Mouse (Mus musculus) heart, embryonic 10.5 days (tissue): Measurements from ENCODE around the gene Kcne3. TPM values are rescaled to one million over a fixed set of nuclear protein-coding genes. Genes with fewer than 3 reads are reported as not detected.

Source experiments
- DNase-seq: peaks from one replicate; pipeline ENCODE4 v3.0.0-alpha.2; 2017; ENCODE audit warnings: low spot score
- H3K27ac ChIP-seq: fragments of 300-500 bp; sonication (generic); 2 replicates; pipeline ENCODE4 v1.5.1; 2016; ENCODE audit warnings: mild to moderate bottlenecking
- H3K27me3 ChIP-seq: fragments of 300-500 bp; sonication (generic); 2 replicates; pipeline ENCODE4 v1.6.1; 2016; ENCODE audit warnings: mild to moderate bottlenecking; ENCODE audit not compliant: poor library complexity, insufficient read depth, severe bottlenecking
- H3K36me3 ChIP-seq: fragments of 300-500 bp; sonication (generic); 2 replicates; pipeline ENCODE4 v1.6.1; 2016; ENCODE audit warnings: mild to moderate bottlenecking, moderate library complexity
- H3K4me1 ChIP-seq: fragments of 300-500 bp; sonication (generic); 2 replicates; pipeline ENCODE4 v1.6.1; 2016; ENCODE audit warnings: mild to moderate bottlenecking
- H3K4me3 ChIP-seq: fragments of 300-500 bp; sonication (generic); 2 replicates; pipeline ENCODE4 v1.5.1; 2016; ENCODE audit warnings: mild to moderate bottlenecking, moderate library complexity
- H3K9me3 ChIP-seq: fragments of 300-500 bp; sonication (generic); 2 replicates; pipeline ENCODE4 v1.6.1; 2016; ENCODE audit warnings: mild to moderate bottlenecking, moderate library complexity
- WGBS: fragments of 180-500 bp; shearing (Covaris S2); methylation state at CpG from one replicate; pipeline ENCODE4 v1.1.7; 2016; 5-methylcytosine and 5-hydroxymethylcytosine counted together
- polyA plus RNA-seq: library from polyadenylated mRNA; unstranded; fragments of >200 nt; fragmentation: Nextera tagmentation; extraction: Ambion mirVana; gene quantifications from 2 replicates; pipeline ENCODE4 v1.2.1, GENCODE M21; 2016

Kcne3 gene
- polyA plus RNA-seq, 1 experiment from 2014 or later, result 5.9 TPM

- H3K27me3 ChIP-seq, result no peaks in the 10 kb centered on the region
- H3K9me3 ChIP-seq, result no peaks in the 10 kb centered on the region
- peak overlapping the region; percentile 97 for H3K27ac ChIP-seq
- no peaks in the 10 kb centered on the region for H3K36me3 ChIP-seq
- H3K4me3 ChIP-seq, result peak overlapping the region; percentile 86
- DNase-seq, result peak; percentile 66
- 72% methylated on average over 7 of the region's 7 CpGs for WGBS
- peaks cover 12% of the 10 kb centered on the region; the same call in 1 of the 2 replicates for H3K4me1 ChIP-seq
Measured at GRCm38 (mm10) chr7:100160006-100160405, 16.3 kb upstream of the Kcne3 start.

GRCm38 (mm10) chr7:100163506-100163905 lies 12.8 kb upstream of the Kcne3 start:
- no peak for DNase-seq
- H3K9me3 ChIP-seq, result no peaks in the 10 kb centered on the region
- no peaks in the 10 kb centered on the region for H3K36me3 ChIP-seq
- peaks cover 12% of the 10 kb centered on the region; the same call in 1 of the 2 replicates for H3K4me1 ChIP-seq
- H3K4me3 ChIP-seq, result no peak overlapping the region
- H3K27ac ChIP-seq, result no peak overlapping the region
- no peaks in the 10 kb centered on the region for H3K27me3 ChIP-seq
- WGBS, result 84% methylated on average over 4 of the region's 4 CpGs

GRCm38 (mm10) chr7:100168654-100169053 lies 7.6 kb upstream of the Kcne3 start:
- no peak overlapping the region for H3K4me3 ChIP-seq
- H3K36me3 ChIP-seq, result no peaks in the 10 kb centered on the region
- H3K27ac ChIP-seq, result no peak overlapping the region; the same call in 1 of the 2 replicates
- 59% methylated on average over 11 of the region's 11 CpGs for WGBS
- H3K9me3 ChIP-seq, result no peaks in the 10 kb centered on the region
- no peaks in the 10 kb centered on the region for H3K4me1 ChIP-seq
- DNase-seq, result no peak
- H3K27me3 ChIP-seq, result no peaks in the 10 kb centered on the region

DNA sequence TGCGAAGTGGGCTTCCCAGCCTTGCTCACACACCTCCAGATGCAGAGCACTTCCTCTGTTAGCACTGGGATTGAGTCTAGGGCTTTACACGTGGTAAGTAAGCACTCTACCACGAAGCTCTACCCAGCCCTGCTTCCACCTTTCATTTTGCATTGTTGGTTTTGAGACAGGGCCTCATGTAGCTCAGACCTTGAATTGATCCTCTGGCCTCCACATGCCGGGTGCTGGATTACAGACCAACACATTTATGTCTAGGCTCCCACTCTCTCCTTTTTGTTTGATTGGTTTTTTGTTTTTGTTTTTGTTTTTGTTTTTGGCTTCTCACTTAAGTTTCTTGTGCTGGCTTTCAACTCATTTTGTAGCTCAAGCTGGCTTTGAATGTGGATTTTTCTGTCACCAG lies 5.5 kb upstream of the Kcne3 start:
- Histone ChIP-seq H3K36me3 (no peaks in the 10 kb centered on the region), H3K27ac (no peak overlapping the region), H3K27me3 (peaks cover 4% of the 10 kb centered on the region; the same call in 1 of the 2 replicates), H3K9me3 (no peaks in the 10 kb centered on the region), H3K4me3 (no peak overlapping the region), H3K4me1 (no peaks in the 10 kb centered on the region)
- 69% methylated on average over 4 of the region's 4 CpGs for WGBS
- DNase-seq, result no peak

DNA sequence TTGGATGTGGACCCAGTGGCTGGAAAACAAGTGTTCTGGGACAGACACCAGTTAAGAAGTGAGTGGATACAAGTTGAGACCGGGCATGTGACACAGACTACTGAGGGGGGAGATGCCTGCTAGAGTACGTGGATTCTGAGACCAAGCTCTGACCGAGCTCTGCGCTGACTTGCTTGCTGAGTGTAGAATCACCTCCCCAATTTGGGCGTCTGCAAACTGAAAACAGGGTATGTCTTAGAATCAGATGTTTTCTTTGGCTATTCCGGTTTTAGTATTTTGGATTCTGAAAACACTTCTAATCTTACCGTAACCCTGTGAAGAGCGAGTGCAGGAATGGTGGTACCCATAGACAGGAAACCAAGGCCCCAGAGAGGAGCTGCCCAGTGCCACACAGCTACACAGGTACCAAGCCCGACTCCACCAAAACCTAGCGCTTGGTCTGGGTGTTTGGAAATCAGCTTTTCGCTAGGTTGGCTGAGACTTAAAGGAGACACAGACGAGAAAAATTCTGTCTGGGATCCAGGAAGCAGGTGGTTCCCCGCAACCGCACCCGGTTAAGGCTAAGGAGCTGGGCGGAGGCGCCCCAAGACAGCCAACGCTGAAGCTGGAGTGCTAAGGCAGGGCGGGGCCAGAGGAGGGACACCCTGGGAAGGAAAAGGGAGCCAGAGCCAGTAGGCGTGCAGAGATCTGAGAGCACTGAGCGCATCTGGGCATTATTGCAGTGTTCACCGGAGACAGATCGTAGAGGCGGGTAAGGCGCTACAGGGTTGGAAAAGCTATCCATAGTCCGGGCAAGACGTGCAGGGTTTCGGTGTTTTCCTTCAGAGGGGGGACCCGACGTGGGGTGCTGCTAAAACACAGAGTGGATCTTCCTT lies 2.0 kb downstream of the Kcne3 start:
- WGBS, result 7% methylated on average over 30 of the region's 30 CpGs
- no peaks in the 10 kb centered on the region for H3K9me3 ChIP-seq
- H3K27ac ChIP-seq, result no peak overlapping the region
- H3K4me1 ChIP-seq, result peaks cover 20% of the 10 kb centered on the region
- peak overlapping the region; percentile 63 for H3K4me3 ChIP-seq
- DNase-seq, result peak; percentile 77
- H3K36me3 ChIP-seq, result no peaks in the 10 kb centered on the region
- H3K27me3 ChIP-seq, result peaks cover 61% of the 10 kb centered on the region

GRCm38 (mm10) chr7:100178891-100179233 lies 2.6 kb downstream of the Kcne3 start:
- Histone ChIP-seq H3K27ac (no peak overlapping the region), H3K27me3 (peaks cover 61% of the 10 kb centered on the region), H3K4me1 (peaks cover 20% of the 10 kb centered on the region), H3K36me3 (no peaks in the 10 kb centered on the region), H3K9me3 (no peaks in the 10 kb centered on the region), H3K4me3 (peak overlapping the region; percentile 63)
- DNase-seq, result peak; percentile 78
- WGBS, result 1% methylated on average over 15 of the region's 15 CpGs

DNA sequence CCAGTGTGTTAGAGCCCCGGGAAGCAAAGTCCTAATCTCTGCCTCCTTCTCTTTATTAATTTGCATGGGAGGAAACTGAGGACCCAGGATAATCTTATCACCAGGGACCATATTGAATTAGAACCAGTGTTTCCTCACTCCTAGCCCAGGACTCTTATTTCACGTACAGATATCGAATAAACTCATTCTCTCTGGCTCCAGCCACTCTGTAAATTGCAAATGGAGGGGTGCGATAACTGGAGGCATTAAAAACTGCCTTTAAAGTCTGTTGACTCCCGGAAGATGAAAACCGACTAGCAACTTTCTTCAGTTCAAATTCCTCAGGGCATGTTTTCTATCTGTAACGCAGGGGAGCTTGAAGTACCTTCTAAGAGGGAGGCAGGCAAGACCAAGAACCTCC lies 3.1 kb downstream of the Kcne3 start:
- H3K9me3 ChIP-seq, result no peaks in the 10 kb centered on the region
- peaks cover 20% of the 10 kb centered on the region for H3K4me1 ChIP-seq
- peaks cover 61% of the 10 kb centered on the region for H3K27me3 ChIP-seq
- H3K4me3 ChIP-seq, result peak overlapping the region; percentile 63
- no peak for DNase-seq
- no peak overlapping the region for H3K27ac ChIP-seq
- WGBS, result 48% methylated on average over 7 of the region's 7 CpGs
- H3K36me3 ChIP-seq, result no peaks in the 10 kb centered on the region

DNA sequence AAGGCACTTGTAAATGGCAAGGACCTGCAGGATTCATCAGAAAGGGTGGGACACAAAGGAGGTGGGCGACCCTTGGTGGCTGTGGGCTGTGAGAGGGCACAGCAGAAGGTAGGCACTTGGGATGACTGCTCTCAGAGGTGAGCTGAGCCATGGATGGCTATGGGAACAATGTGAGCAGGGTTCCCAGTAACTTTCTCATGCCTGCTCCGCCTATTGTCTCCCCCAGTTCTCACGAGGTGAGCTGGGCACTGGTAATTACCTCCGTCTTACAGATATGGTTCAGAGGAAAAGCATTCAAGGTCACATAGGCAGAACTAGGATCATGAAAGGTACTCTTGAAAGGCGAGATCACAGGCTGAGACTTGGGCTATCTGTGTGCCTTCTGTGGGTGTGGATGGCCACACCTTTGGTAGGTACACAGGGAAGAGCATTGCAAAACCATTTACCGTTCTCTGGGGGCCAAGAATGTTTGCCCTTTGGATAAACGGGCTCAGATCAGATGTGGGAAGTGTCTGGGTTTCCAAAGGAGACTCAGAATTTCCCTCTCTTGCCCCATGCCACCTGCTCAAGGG lies 3.6 kb downstream of the Kcne3 start:
- Histone ChIP-seq H3K4me3 (no peak overlapping the region), H3K36me3 (no peaks in the 10 kb centered on the region), H3K27me3 (peaks cover 61% of the 10 kb centered on the region), H3K27ac (no peak overlapping the region), H3K4me1 (peaks cover 20% of the 10 kb centered on the region), H3K9me3 (no peaks in the 10 kb centered on the region)
- DNase-seq, result peak; percentile 68
- WGBS, result 65% methylated on average over 7 of the region's 7 CpGs

DNA sequence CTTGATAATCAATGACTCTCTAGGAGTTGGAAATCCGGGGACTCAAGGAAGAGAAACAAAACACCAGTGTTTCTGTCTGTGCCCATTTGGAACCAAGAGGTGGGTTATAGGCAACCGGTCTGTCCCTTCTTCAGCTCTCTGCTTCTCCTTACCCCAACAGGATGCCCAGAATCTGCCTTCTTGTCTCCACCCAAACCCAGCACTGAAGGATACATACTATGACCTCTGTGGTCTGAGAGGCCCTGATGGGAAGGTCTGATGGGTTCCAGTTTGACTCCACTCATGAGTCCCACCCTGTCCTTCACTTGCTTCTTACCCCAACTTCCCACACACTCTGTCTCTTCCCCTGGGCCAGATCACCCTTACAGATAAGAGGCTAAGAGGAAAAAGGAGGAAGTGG lies 4.9 kb downstream of the Kcne3 start:
- WGBS, result 73% methylated on average over 2 of the region's 2 CpGs
- Histone ChIP-seq H3K27ac (no peak overlapping the region), H3K4me3 (no peak overlapping the region), H3K36me3 (no peaks in the 10 kb centered on the region), H3K9me3 (no peaks in the 10 kb centered on the region), H3K27me3 (peaks cover 53% of the 10 kb centered on the region), H3K4me1 (peaks cover 20% of the 10 kb centered on the region)
- DNase-seq, result no peak

- Histone ChIP-seq H3K4me3 (no peak overlapping the region), H3K36me3 (no peaks in the 10 kb centered on the region), H3K27ac (no peak overlapping the region), H3K9me3 (no peaks in the 10 kb centered on the region), H3K27me3 (peaks cover 49% of the 10 kb centered on the region), H3K4me1 (peaks cover 20% of the 10 kb centered on the region)
- WGBS, result 75% methylated on average over 3 of the region's 3 CpGs
- no peak for DNase-seq
Measured at GRCm38 (mm10) chr7:100181614-100182013, 5.3 kb downstream of the Kcne3 start.

GRCm38 (mm10) chr7:100182388-100182787 lies 6.1 kb downstream of the Kcne3 start:
- H3K27me3 ChIP-seq, result peaks cover 41% of the 10 kb centered on the region
- H3K9me3 ChIP-seq, result no peaks in the 10 kb centered on the region
- no peak overlapping the region for H3K4me3 ChIP-seq
- no peaks in the 10 kb centered on the region for H3K36me3 ChIP-seq
- no peak overlapping the region for H3K27ac ChIP-seq
- 74% methylated on average over 3 of the region's 3 CpGs for WGBS
- DNase-seq, result no peak
- H3K4me1 ChIP-seq, result peaks cover 20% of the 10 kb centered on the region

GRCm38 (mm10) chr7:100187601-100188000 lies 11.3 kb downstream of the Kcne3 start:
- Histone ChIP-seq H3K4me1 (no peaks in the 10 kb centered on the region), H3K36me3 (no peaks in the 10 kb centered on the region), H3K27ac (no peak overlapping the region), H3K27me3 (peaks cover 17% of the 10 kb centered on the region; the same call in 1 of the 2 replicates), H3K9me3 (no peaks in the 10 kb centered on the region), H3K4me3 (no peak overlapping the region)
- 23% methylated on average over 7 of the region's 7 CpGs for WGBS
- no peak for DNase-seq

- Histone ChIP-seq H3K27ac (no peak overlapping the region), H3K4me3 (no peak overlapping the region), H3K4me1 (no peaks in the 10 kb centered on the region), H3K9me3 (no peaks in the 10 kb centered on the region), H3K27me3 (peaks cover 17% of the 10 kb centered on the region; the same call in 1 of the 2 replicates), H3K36me3 (no peaks in the 10 kb centered on the region)
- 53% methylated on average over 4 of the region's 4 CpGs for WGBS
- no peak for DNase-seq
Measured at GRCm38 (mm10) chr7:100190167-100190566, 13.9 kb downstream of the Kcne3 start.
